Mouse (Mus musculus) lung, embryonic 14.5 days (tissue): ENCODE measurements around the gene Card9. TPM values are rescaled to one million over a fixed set of nuclear protein-coding genes. Genes with fewer than 3 reads are reported as not detected.
A peak's percentile ranks its signal among the peaks of the same experiment; 100 is the strongest.

ENCODE experiments used
- ATAC-seq: fragments of 200-750 bp; cut with Nextera tagmentation; 2 replicates; pipeline ENCODE4 v1.8.0; 2017; ENCODE audit warnings: mild to moderate bottlenecking, moderate TSS enrichment, moderate library complexity; ENCODE audit not compliant: insufficient read depth
- DNase-seq: peaks from one replicate; pipeline ENCODE4 v3.0.0-alpha.2; 2015
- H3K27ac ChIP-seq: fragments of 300-500 bp; sonication (generic); 2 replicates; pipeline ENCODE4 v1.5.1; 2014; ENCODE audit warnings: low read depth, mild to moderate bottlenecking, moderate library complexity
- H3K27me3 ChIP-seq: fragments of 300-500 bp; sonication (generic); 2 replicates; pipeline ENCODE4 v1.6.1; 2014; ENCODE audit warnings: low read length, control low read depth; ENCODE audit not compliant: insufficient read depth
- H3K36me3 ChIP-seq: fragments of 300-500 bp; sonication (generic); 2 replicates; pipeline ENCODE4 v1.6.1; 2014; ENCODE audit warnings: control low read depth; ENCODE audit not compliant: insufficient read depth
- H3K4me1 ChIP-seq: fragments of 300-500 bp; sonication (generic); 2 replicates; pipeline ENCODE4 v1.6.1; 2014; ENCODE audit warnings: antibody characterized with exemption, control low read depth; ENCODE audit not compliant: insufficient read depth
- H3K4me2 ChIP-seq: fragments of 300-500 bp; sonication (generic); 2 replicates; pipeline ENCODE4 v1.6.1; 2014; ENCODE audit warnings: mild to moderate bottlenecking
- H3K4me3 ChIP-seq: fragments of 300-500 bp; sonication (generic); 2 replicates; pipeline ENCODE4 v1.5.1; 2014; ENCODE audit warnings: low read depth, low read length
- H3K9ac ChIP-seq: fragments of 300-500 bp; sonication (generic); 2 replicates; pipeline ENCODE4 v1.6.1; 2014
- H3K9me3 ChIP-seq: fragments of 300-500 bp; sonication (generic); 2 replicates; pipeline ENCODE4 v1.6.1; 2016; ENCODE audit warnings: low read depth, low read length, control low read depth
- CTCF ChIP-seq: IDR thresholded peaks from 2 replicates; pipeline ENCODE4 v1.5.1; 2016; ENCODE audit warnings: antibody characterized with exemption, low read depth
- WGBS: fragments of 180-500 bp; shearing (Covaris S2); extraction: QIAGEN DNeasy Blood & Tissue Kit; methylation state at CpG from one replicate; pipeline ENCODE4 v1.1.7; 2014; 5-methylcytosine and 5-hydroxymethylcytosine counted together
- polyA plus RNA-seq: library from polyadenylated mRNA; unstranded; fragments of >200 nt; fragmentation: Nextera tagmentation; extraction: Ambion mirVana; gene quantifications from 2 replicates; pipeline ENCODE4 v1.2.1, GENCODE M21; 2014

Gene Card9
- polyA plus RNA-seq, 1 experiment from 2014 or later, result 2.8 TPM

GRCm38 (mm10) chr2:26329402-26329801, 31.3 kb downstream of the Card9 start:
- H3K9ac ChIP-seq, result no peak overlapping the region
- H3K4me3 ChIP-seq, result no peak overlapping the region
- TF ChIP-seq CTCF, result no peak
- WGBS, result 66% methylated on average over 8 of the region's 8 CpGs
- H3K4me1 ChIP-seq, result no peaks in the 10 kb centered on the region
- no peak for DNase-seq
- peaks cover 84% of the 10 kb centered on the region for H3K36me3 ChIP-seq
- no peaks in the 10 kb centered on the region for H3K27me3 ChIP-seq
- ATAC-seq, result no peak
- no peak overlapping the region for H3K4me2 ChIP-seq
- no peaks in the 10 kb centered on the region for H3K9me3 ChIP-seq
- no peak overlapping the region for H3K27ac ChIP-seq

- no peaks in the 10 kb centered on the region for H3K27me3 ChIP-seq
- no peak overlapping the region for H3K27ac ChIP-seq
- H3K4me3 ChIP-seq, result no peak overlapping the region
- ATAC-seq, result no peak
- no peaks in the 10 kb centered on the region for H3K4me1 ChIP-seq
- no peak overlapping the region for H3K9ac ChIP-seq
- WGBS, result 83% methylated on average over 4 of the region's 4 CpGs
- peak; percentile 30 for DNase-seq
- no peak overlapping the region for H3K4me2 ChIP-seq
- H3K36me3 ChIP-seq, result peaks cover 97% of the 10 kb centered on the region
- TF ChIP-seq CTCF, result no peak
- no peaks in the 10 kb centered on the region for H3K9me3 ChIP-seq
These were observed 32.9 kb downstream of the Card9 start for GRCm38 (mm10) chr2:26327852-26328251.

- H3K9me3 ChIP-seq, result no peaks in the 10 kb centered on the region
- H3K9ac ChIP-seq, result no peak overlapping the region
- H3K36me3 ChIP-seq, result peaks cover 85% of the 10 kb centered on the region
- H3K27ac ChIP-seq, result no peak overlapping the region
- ATAC-seq, result peak; percentile 82
- no peaks in the 10 kb centered on the region for H3K27me3 ChIP-seq
- WGBS, result 66% methylated on average over 15 of the region's 15 CpGs
- peak; percentile 85 for DNase-seq
- no peak overlapping the region for H3K4me2 ChIP-seq
- peak; percentile 97 for TF ChIP-seq CTCF
- no peaks in the 10 kb centered on the region for H3K4me1 ChIP-seq
- H3K4me3 ChIP-seq, result no peak overlapping the region
These were observed 35.1 kb downstream of the Card9 start for GRCm38 (mm10) chr2:26325386-26326181.

- H3K27me3 ChIP-seq, result no peaks in the 10 kb centered on the region
- no peaks in the 10 kb centered on the region for H3K9me3 ChIP-seq
- WGBS, result 66% methylated on average over 2 of the region's 2 CpGs
- H3K9ac ChIP-seq, result no peak overlapping the region
- H3K4me2 ChIP-seq, result no peak overlapping the region
- DNase-seq, result peak; percentile 38
- H3K36me3 ChIP-seq, result peaks cover 82% of the 10 kb centered on the region
- H3K4me3 ChIP-seq, result no peak overlapping the region
- no peaks in the 10 kb centered on the region for H3K4me1 ChIP-seq
- ATAC-seq, result no peak
- H3K27ac ChIP-seq, result no peak overlapping the region
- peak; percentile 60 for TF ChIP-seq CTCF
These were observed 35.8 kb downstream of the Card9 start for GRCm38 (mm10) chr2:26324917-26325316.

GRCm38 (mm10) chr2:26323589-26324325, 37.0 kb downstream of the Card9 start:
- Histone ChIP-seq H3K9ac (no peak overlapping the region), H3K27ac (no peak overlapping the region), H3K36me3 (peaks cover 80% of the 10 kb centered on the region), H3K9me3 (no peaks in the 10 kb centered on the region), H3K4me2 (no peak overlapping the region), H3K4me1 (no peaks in the 10 kb centered on the region), H3K27me3 (no peaks in the 10 kb centered on the region), H3K4me3 (no peak overlapping the region)
- ATAC-seq (no peak), DNase-seq (no peak)
- 83% methylated on average over 13 of the region's 13 CpGs for WGBS
- TF ChIP-seq CTCF, result no peak

GRCm38 (mm10) chr2:26320245-26321185, 40.2 kb downstream of the Card9 start:
- ATAC-seq, result no peak
- Histone ChIP-seq H3K9ac (no peak overlapping the region), H3K36me3 (peaks cover 54% of the 10 kb centered on the region), H3K4me2 (no peak overlapping the region), H3K27me3 (no peaks in the 10 kb centered on the region), H3K4me3 (no peak overlapping the region), H3K27ac (no peak overlapping the region), H3K4me1 (peaks cover 15% of the 10 kb centered on the region), H3K9me3 (no peaks in the 10 kb centered on the region)
- DNase-seq, result no peak
- 84% methylated on average over 14 of the region's 14 CpGs for WGBS
- no peak for TF ChIP-seq CTCF
